Mouse (Mus musculus) thymus, adult 2 months (tissue): ENCODE data around the gene Tns4. TPM values are rescaled to one million over a fixed set of nuclear protein-coding genes. Genes with fewer than 3 reads are reported as not detected.

Source experiments
- DNase-seq: peaks from one replicate; pipeline ENCODE4 v3.0.0; 2021
- H3K27ac ChIP-seq: fragments of 200-500 bp; 2 replicates; pipeline ENCODE4 v1.5.1; 2012; ENCODE audit warnings: low read length, control low read depth; ENCODE audit not compliant: control insufficient read depth, insufficient read depth
- H3K27me3 ChIP-seq: fragments of 200-500 bp; 2 replicates; pipeline ENCODE4 v1.6.1; 2012; ENCODE audit warnings: mild to moderate bottlenecking, low read length, moderate library complexity, mixed read lengths; ENCODE audit not compliant: control insufficient read depth, insufficient read depth
- H3K36me3 ChIP-seq: fragments of 200-500 bp; 2 replicates; pipeline ENCODE4 v1.6.1; 2012; ENCODE audit warnings: mild to moderate bottlenecking, low read length, moderate library complexity; ENCODE audit not compliant: control insufficient read depth, insufficient read depth
- H3K4me1 ChIP-seq: fragments of 200-500 bp; replicated peaks from 2 replicates; pipeline ENCODE4 v1.6.1; 2012; ENCODE audit warnings: low read length; ENCODE audit not compliant: control insufficient read depth, insufficient read depth
- H3K4me3 ChIP-seq: fragments of 200-500 bp; 2 replicates; pipeline ENCODE4 v1.5.1; 2012; ENCODE audit warnings: mild to moderate bottlenecking, low read length, control low read depth, moderate library complexity; ENCODE audit not compliant: control insufficient read depth, insufficient read depth
- CTCF ChIP-seq: fragments of 200-500 bp; IDR thresholded peaks from 2 replicates; pipeline ENCODE4 v1.5.1; 2012; ENCODE audit warnings: mild to moderate bottlenecking, control low read depth, low read length, moderate library complexity, borderline replicate concordance; ENCODE audit not compliant: control insufficient read depth, poor library complexity, insufficient read depth; ENCODE audit errors: extremely low read depth
- POLR2A ChIP-seq: fragments of 200-500 bp; IDR thresholded peaks from 2 replicates; pipeline ENCODE4 v1.6.1; 2012; ENCODE audit warnings: mild to moderate bottlenecking, low read length, control low read depth, moderate library complexity; ENCODE audit not compliant: control insufficient read depth, poor library complexity, insufficient read depth; ENCODE audit errors: extremely low read depth
- WGBS: fragments of 180-500 bp; shearing (Covaris S2); methylation state at CpG from one replicate; pipeline ENCODE4 v1.1.7; 2018; 5-methylcytosine and 5-hydroxymethylcytosine counted together
- polyA plus RNA-seq: library from polyadenylated mRNA; depleted of rRNA; stranded (reverse); fragments of >200 nt; gene quantifications from 2 replicates; pipeline ENCODE4 v1.2.3, GENCODE M21; 2012

The Tns4 gene
- polyA plus RNA-seq, 1 experiment: 7.5 TPM

DNA sequence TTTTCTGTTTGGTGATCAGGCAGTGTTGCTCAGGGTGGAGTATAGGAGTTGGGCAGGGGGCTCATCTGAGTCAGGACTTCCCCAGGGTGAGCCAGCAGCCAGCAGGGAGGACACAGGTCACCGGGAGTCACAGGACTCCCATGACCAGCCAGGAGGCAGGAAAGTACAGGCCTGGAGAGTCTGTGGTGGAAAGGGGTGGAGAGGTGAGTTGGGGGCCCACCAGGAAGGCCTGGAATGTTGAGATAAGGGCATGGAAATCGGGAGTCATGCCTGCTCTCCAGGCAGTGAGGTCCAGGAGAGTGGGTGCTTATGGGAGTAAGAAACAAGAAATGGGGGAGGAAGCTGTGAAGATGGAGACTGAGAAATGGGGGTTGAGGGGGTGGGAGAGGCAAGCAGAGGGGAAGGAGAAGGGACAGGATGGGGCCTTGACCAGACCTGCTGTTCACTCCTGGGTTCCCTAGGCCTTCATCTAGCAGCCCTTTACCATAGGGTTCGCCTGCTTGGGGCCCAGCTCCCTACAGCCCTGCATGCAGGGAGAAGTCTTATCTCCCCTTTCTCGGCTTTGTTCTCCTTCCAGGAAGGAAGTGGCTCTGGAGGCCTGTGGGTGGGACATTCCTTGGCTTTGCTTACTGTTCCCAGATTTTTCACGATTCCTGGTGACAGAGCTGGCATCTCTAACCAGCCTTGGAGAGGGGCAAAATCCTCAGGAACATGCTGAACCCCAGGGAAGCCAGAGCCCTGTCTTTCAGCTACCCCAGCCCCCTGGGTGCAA lies 37.6 kb upstream of the Tns4 start:
- 41% methylated on average over 5 of the region's 5 CpGs for WGBS
- Histone ChIP-seq H3K4me3 (no peak overlapping the region), H3K36me3 (no peaks in the 10 kb centered on the region), H3K4me1 (peaks cover 47% of the 10 kb centered on the region), H3K27ac (no peak overlapping the region), H3K27me3 (no peaks in the 10 kb centered on the region)
- no peak for DNase-seq
- TF ChIP-seq CTCF (no peak), POLR2A (no peak)

DNA sequence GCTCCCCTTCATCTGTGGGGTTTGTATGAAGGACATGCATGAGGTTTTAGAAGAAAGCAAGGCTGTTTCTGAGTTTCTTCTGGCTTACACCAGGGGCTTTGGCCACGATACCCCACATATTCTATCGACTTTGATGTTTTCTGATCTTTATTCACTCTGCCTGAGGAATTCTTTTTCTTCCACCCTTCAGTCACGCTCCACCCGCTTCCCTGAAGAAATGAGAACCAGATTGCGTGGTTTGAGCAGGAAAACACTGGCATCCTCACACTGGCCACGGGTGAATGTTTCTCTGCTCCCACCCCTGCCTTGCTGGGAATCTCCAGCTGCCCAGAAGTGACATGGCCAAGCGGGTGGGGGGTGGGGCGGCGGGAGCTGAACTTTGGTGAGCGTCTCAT lies 35.5 kb upstream of the Tns4 start:
- H3K27me3 ChIP-seq: no peaks in the 10 kb centered on the region
- no peaks in the 10 kb centered on the region for H3K36me3 ChIP-seq
- H3K4me1 ChIP-seq: peaks cover 38% of the 10 kb centered on the region
- H3K27ac ChIP-seq: no peak overlapping the region
- no peak overlapping the region for H3K4me3 ChIP-seq
- DNase-seq: no peak
- TF ChIP-seq CTCF: no peak
- TF ChIP-seq POLR2A: no peak
- WGBS: 73% methylated on average over 10 of the region's 10 CpGs

DNA sequence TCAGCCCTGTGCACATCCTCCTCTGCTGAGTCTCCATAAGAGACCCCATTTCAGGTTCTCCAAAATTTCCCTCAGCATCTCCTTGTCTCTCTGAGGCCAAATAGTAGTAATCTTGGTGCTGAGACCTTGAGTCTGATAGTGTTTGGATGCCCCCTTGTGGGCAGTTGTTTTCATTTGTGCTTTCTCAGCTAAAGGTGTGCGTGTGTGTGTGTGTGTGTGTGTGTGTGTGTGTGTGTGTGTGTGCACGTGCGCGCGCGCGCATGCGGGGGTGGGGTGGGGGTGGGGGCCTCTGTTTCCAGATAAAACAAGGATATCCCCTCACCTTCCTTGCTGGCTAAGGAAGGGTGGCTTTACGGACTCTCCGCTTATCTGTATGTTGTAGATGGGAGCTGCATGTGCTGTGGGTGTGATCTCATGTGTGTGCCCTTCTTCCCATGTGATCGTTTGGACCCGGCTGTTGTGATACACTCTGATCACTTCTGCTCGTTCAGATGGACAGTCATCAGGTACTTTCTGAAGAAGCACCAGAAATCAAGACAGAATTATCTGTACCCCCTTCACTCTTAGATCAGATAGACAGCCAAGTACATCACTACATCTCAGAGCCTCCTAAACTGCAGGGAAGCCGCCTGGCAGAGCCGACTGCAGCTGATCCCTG lies 35.0 kb upstream of the Tns4 start:
- Histone ChIP-seq H3K36me3 (no peaks in the 10 kb centered on the region), H3K4me3 (no peak overlapping the region), H3K4me1 (peaks cover 38% of the 10 kb centered on the region), H3K27me3 (no peaks in the 10 kb centered on the region), H3K27ac (no peak overlapping the region)
- TF ChIP-seq POLR2A (no peak), CTCF (no peak)
- peak; percentile 72 for DNase-seq
- 24% methylated on average over 15 of the region's 15 CpGs for WGBS

DNA sequence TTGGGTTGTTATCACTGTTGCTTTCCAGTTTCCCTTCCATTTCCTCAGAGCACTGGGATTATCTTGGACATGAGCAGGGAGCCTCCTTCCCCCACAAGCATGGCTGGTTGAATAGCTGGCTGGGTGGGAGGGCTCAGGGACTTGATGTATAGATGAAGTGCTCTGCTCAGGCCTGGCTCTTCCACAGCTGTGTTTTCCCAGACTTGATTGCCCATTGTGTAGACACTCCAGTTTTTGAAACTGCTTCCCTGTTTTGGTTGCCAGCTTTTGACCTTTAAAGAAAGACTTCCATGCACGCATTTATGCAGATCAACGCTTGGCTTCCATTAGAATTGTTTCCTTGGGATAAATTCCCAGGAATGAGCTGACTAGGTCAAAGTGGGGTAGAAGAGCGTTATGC lies 33.6 kb upstream of the Tns4 start:
- Histone ChIP-seq H3K4me3 (no peak overlapping the region), H3K27me3 (no peaks in the 10 kb centered on the region), H3K27ac (no peak overlapping the region), H3K36me3 (no peaks in the 10 kb centered on the region), H3K4me1 (peaks cover 33% of the 10 kb centered on the region)
- DNase-seq: no peak
- TF ChIP-seq CTCF: no peak
- no peak for TF ChIP-seq POLR2A
- 99% methylated on average over 3 of the region's 3 CpGs for WGBS

DNA sequence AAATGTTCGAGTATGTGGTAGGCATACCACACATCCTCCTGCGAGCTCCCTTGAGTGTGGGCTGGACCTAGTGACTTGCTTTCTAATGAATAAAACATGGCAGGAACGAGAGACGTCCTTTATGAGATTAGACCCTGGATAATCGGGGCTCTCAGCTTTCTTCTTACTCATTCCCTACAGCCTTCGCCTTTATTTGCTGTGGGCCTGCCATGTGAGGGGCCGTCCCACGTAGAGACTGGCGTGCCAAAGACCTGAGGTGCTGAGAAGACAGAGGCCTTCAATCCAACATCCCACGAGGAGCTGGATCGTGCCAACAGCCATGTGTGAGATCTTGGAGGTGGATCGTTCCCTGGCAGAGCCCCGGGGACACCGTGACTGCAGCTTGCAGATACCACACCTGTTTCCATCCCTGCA lies 32.1 kb upstream of the Tns4 start:
- Histone ChIP-seq H3K27me3 (no peaks in the 10 kb centered on the region), H3K36me3 (no peaks in the 10 kb centered on the region), H3K4me3 (no peak overlapping the region), H3K4me1 (peaks cover 22% of the 10 kb centered on the region), H3K27ac (no peak overlapping the region)
- TF ChIP-seq POLR2A: no peak
- no peak for TF ChIP-seq CTCF
- 93% methylated on average over 14 of the region's 14 CpGs for WGBS
- DNase-seq: no peak

DNA sequence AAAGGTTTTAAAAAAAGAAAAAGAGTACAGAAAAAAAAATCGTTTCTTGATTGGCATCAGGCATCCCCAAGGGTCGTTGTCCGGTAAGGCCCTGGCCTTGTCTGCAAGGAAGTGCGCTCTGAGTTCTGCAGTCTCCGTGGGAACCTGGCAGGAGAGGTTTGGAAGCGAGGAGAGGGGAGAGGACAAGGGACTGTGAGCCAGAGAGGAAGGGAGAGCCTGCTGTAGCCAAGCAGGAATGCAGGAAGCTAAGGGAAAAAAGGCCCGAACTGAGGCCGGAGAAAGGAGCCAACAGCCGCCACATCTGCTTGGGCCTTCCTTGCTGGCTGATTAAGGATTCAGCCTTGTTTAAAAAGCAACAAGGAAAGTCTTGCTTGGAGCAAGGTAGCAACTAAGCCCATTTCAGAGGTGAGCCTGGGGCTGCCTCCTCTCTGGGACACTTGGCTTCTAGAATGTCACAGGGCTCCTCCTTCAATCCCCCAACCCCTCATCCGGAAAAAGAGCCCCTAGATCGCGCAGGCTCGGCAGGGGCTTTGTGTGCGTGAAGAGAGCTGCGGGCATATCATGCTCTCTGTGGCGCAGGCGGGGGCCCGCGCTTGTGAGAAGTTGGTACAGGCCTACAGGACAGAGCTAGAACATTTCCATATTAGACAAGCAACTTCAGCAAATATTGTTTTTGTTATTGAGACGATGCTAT lies 31.6 kb upstream of the Tns4 start:
- TF ChIP-seq POLR2A: no peak
- no peak for TF ChIP-seq CTCF
- no peaks in the 10 kb centered on the region for H3K27me3 ChIP-seq
- peaks cover 20% of the 10 kb centered on the region for H3K4me1 ChIP-seq
- no peak for DNase-seq
- H3K36me3 ChIP-seq: no peaks in the 10 kb centered on the region
- no peak overlapping the region for H3K27ac ChIP-seq
- no peak overlapping the region for H3K4me3 ChIP-seq
- 92% methylated on average over 20 of the region's 20 CpGs for WGBS
